ENCODE assay signal across 8 mouse cellular contexts in genomic region chr15:89179630-89179964, GRCm38 (mm10). TPM values are rescaled to one million over a fixed set of nuclear protein-coding genes. Genes with fewer than 3 reads are reported as not detected.
A peak's percentile ranks its signal among the peaks of the same experiment; 100 is the strongest.
DNase-seq lines count a peak whose midpoint lies in the region; ATAC-seq and TF ChIP-seq lines count a peak whose summit lies in the region.

No protein-coding gene starts in this region.

- no peak for DNase-seq in heart, adult 8-10 months (ENCODE audit: low spot score)
- DNase-seq in forebrain, postnatal 0 days, result no peak
- no peak for DNase-seq in liver, postnatal 0 days
- DNase-seq in cerebellum, postnatal 4 days (ENCODE audit: low spot score in 2 of 2), result no peak
- no peak for DNase-seq in adrenal gland, adult 8-10 months

- H3K36me3 ChIP-seq in heart, embryonic 11.5 days (ENCODE audit: control insufficient read depth, insufficient read depth, low read length), result no peaks in the 10 kb centered on the region
- no peaks in the 10 kb centered on the region for H3K36me3 ChIP-seq in ES-Bruce4 (ENCODE audit: control insufficient read depth, insufficient read depth, low read length, poor library complexity, severe bottlenecking)
- peaks cover 4% of the 10 kb centered on the region; the same call in 1 of the 2 replicates for H3K36me3 ChIP-seq in forebrain, postnatal 0 days (ENCODE audit: insufficient read depth)
- no peaks in the 10 kb centered on the region for H3K36me3 ChIP-seq in liver, postnatal 0 days (replicated peaks; ENCODE audit: insufficient read depth, low read length)

- H3K4me1 ChIP-seq in heart, embryonic 11.5 days (ENCODE audit: control insufficient read depth, insufficient read depth, low read length), result peaks cover 62% of the 10 kb centered on the region
- peaks cover 14% of the 10 kb centered on the region for H3K4me1 ChIP-seq in ES-Bruce4 (ENCODE audit: control insufficient read depth, insufficient read depth, low read length)
- peaks cover 31% of the 10 kb centered on the region for H3K4me1 ChIP-seq in forebrain, postnatal 0 days (ENCODE audit: insufficient read depth)
- peaks cover 55% of the 10 kb centered on the region for H3K4me1 ChIP-seq in liver, postnatal 0 days (ENCODE audit: insufficient read depth)

- peak overlapping the region; percentile 87 for H3K27ac ChIP-seq in heart, embryonic 11.5 days (ENCODE audit: low read depth, low read length)
- peak overlapping the region; percentile 68 for H3K27ac ChIP-seq in ES-Bruce4 (ENCODE audit: insufficient read depth, low read length)
- peak overlapping the region; percentile 90 for H3K27ac ChIP-seq in forebrain, postnatal 0 days (ENCODE audit: low read depth, low read length)
- peak overlapping the region; percentile 98 for H3K27ac ChIP-seq in liver, postnatal 0 days (ENCODE audit: low read depth)

- H3K9me3 ChIP-seq in heart, embryonic 11.5 days (replicated peaks; ENCODE audit: control insufficient read depth, low read length), result no peaks in the 10 kb centered on the region
- no peaks in the 10 kb centered on the region for H3K9me3 ChIP-seq in ES-Bruce4 (replicated peaks; ENCODE audit: control insufficient read depth, insufficient read depth, low read length, poor library complexity, severe bottlenecking)
- no peaks in the 10 kb centered on the region for H3K9me3 ChIP-seq in forebrain, postnatal 0 days (ENCODE audit: low read length)
- no peaks in the 10 kb centered on the region for H3K9me3 ChIP-seq in liver, postnatal 0 days (ENCODE audit: low read length)

- TF ChIP-seq EP300 in ES-Bruce4 (IDR thresholded peaks at IDR 0.05; ENCODE audit: insufficient read depth, low read depth, low read length), result no peak
- TF ChIP-seq EP300 in liver, postnatal 0 days (IDR thresholded peaks at IDR 0.05; ENCODE audit: low read depth), result no peak

- H3K27me3 ChIP-seq in heart, embryonic 11.5 days (ENCODE audit: control insufficient read depth, insufficient read depth, low read length), result no peaks in the 10 kb centered on the region
- no peaks in the 10 kb centered on the region for H3K27me3 ChIP-seq in ES-Bruce4 (ENCODE audit: control insufficient read depth, insufficient read depth, low read length, poor library complexity, severe bottlenecking)
- H3K27me3 ChIP-seq in forebrain, postnatal 0 days (ENCODE audit: insufficient read depth, low read length), result no peaks in the 10 kb centered on the region
- H3K27me3 ChIP-seq in liver, postnatal 0 days (ENCODE audit: insufficient read depth, low read length), result peaks cover 19% of the 10 kb centered on the region

- peak overlapping the region; percentile 92 for H3K9ac ChIP-seq in heart, embryonic 11.5 days (ENCODE audit: low read depth, low read length)
- peak overlapping the region; percentile 81 for H3K9ac ChIP-seq in ES-Bruce4 (ENCODE audit: low read depth, poor library complexity, severe bottlenecking)
- peak overlapping the region; percentile 80 for H3K9ac ChIP-seq in forebrain, postnatal 0 days
- H3K9ac ChIP-seq in liver, postnatal 0 days (replicated peaks), result peak overlapping the region; percentile 74

- peak overlapping the region; percentile 83 for H3K4me3 ChIP-seq in heart, embryonic 11.5 days (ENCODE audit: low read depth, low read length)
- peak overlapping the region; percentile 88 for H3K4me3 ChIP-seq in ES-Bruce4 (ENCODE audit: low read depth, low read length)
- H3K4me3 ChIP-seq in forebrain, postnatal 0 days (ENCODE audit: low read depth, low read length), result peak overlapping the region; percentile 51
- H3K4me3 ChIP-seq in liver, postnatal 0 days (ENCODE audit: low read depth, low read length), result peak overlapping the region; percentile 71

- TF ChIP-seq POLR2A in ES-Bruce4 (IDR thresholded peaks at IDR 0.05; ENCODE audit: insufficient read depth, low read length), result no peak

- peak overlapping the region; percentile 92 for H3K4me2 ChIP-seq in heart, embryonic 11.5 days
- peak overlapping the region; percentile 86 for H3K4me2 ChIP-seq in forebrain, postnatal 0 days (ENCODE audit: low read depth)
- H3K4me2 ChIP-seq in liver, postnatal 0 days (ENCODE audit: low read depth, low read length), result peak overlapping the region; percentile 81

- no peak for TF ChIP-seq CTCF in ES-Bruce4 (IDR thresholded peaks at IDR 0.05; ENCODE audit: low read depth, low read length)
- TF ChIP-seq CTCF in forebrain, postnatal 0 days (IDR thresholded peaks at IDR 0.05; ENCODE audit: low read depth), result no peak
- no peak for TF ChIP-seq CTCF in liver, postnatal 0 days (IDR thresholded peaks at IDR 0.05; ENCODE audit: low read depth)

- WGBS in heart, embryonic 11.5 days (ENCODE audit: insufficient replicate concordance), result 8% methylated on average over 6 of the region's 6 CpGs
- 2% methylated on average over 6 of the region's 6 CpGs for WGBS in forebrain, postnatal 0 days
- 14% methylated on average over 6 of the region's 6 CpGs for WGBS in liver, postnatal 0 days (ENCODE audit: insufficient replicate concordance)

- no peak for ATAC-seq in heart, embryonic 11.5 days (replicated peaks; ENCODE audit: insufficient number of reproducible peaks, low FRiP score, low TSS enrichment)
- no peak for ATAC-seq in forebrain, postnatal 0 days
- ATAC-seq in liver, postnatal 0 days, result no peak
- ATAC-seq in inflammation-experienced regulatory T-cells, adult 6 months, result no peak

RNA-seq across cellular contexts. Expression of gene Plxnb2, which starts 1.0 kb away (rescaled TPM):
- polyA plus RNA-seq in heart, embryonic 11.5 days (2014; fragmentation: Nextera tagmentation; extraction: Ambion mirVana), result 84.6 and 95.1 TPM in 2 replicates
- 100 to 1,000 TPM in 2 of 4 experiments, 10 to 100 TPM in 2; 92.5 to 104 (median 99.6) TPM for total RNA-seq in heart, adult 8-10 months (2022)
- 86.1 and 96.7 TPM in 2 replicates for polyA plus RNA-seq in ES-Bruce4 (2011; ENCODE audit: insufficient read depth, insufficient read length, low read depth, missing spikeins)
- total RNA-seq in forebrain, postnatal 0 days (2014; rRNA removed), result 126 and 138 TPM in 2 replicates
- polyA plus RNA-seq in forebrain, postnatal 0 days (2015; fragmentation: Nextera tagmentation; extraction: Ambion mirVana), result 45.2 and 52.8 TPM in 2 replicates
- polyA plus RNA-seq in liver, postnatal 0 days (2015; fragmentation: Nextera tagmentation; extraction: Ambion mirVana), result 27.2 and 29.7 TPM in 2 replicates
- 1 to 10 TPM; 1.0 to 3.7 (median 1.7) TPM for polyA plus RNA-seq in inflammation-experienced regulatory T-cells, adult 6 months (2017; shearing (Covaris generic))
- total RNA-seq in adrenal gland, adult 8-10 months (2022), result 100 to 1,000 TPM; 153 to 177 (median 157) TPM

RNA-seq across cellular contexts. Expression of gene Dennd6b, which starts 16.7 kb away (rescaled TPM):
- 18.0 and 18.5 TPM in 2 replicates for polyA plus RNA-seq in heart, embryonic 11.5 days (2014; fragmentation: Nextera tagmentation; extraction: Ambion mirVana)
- 10 to 100 TPM in 2 of 4 experiments, 1 to 10 TPM in 2; 8.8 to 12.9 (median 11.0) TPM for total RNA-seq in heart, adult 8-10 months (2022)
- 9.1 and 10.0 TPM in 2 replicates for polyA plus RNA-seq in ES-Bruce4 (2011; ENCODE audit: insufficient read depth, insufficient read length, low read depth, missing spikeins)
- total RNA-seq in forebrain, postnatal 0 days (2014; rRNA removed), result 73.7 and 89.6 TPM in 2 replicates
- polyA plus RNA-seq in forebrain, postnatal 0 days (2015; fragmentation: Nextera tagmentation; extraction: Ambion mirVana), result 43.4 and 53.3 TPM in 2 replicates
- polyA plus RNA-seq in liver, postnatal 0 days (2015; fragmentation: Nextera tagmentation; extraction: Ambion mirVana), result 2.6 and 2.7 TPM in 2 replicates
- 10 to 100 TPM in 2 of 3 experiments, 1 to 10 TPM in 1; 3.4 to 16.7 (median 13.6) TPM for polyA plus RNA-seq in inflammation-experienced regulatory T-cells, adult 6 months (2017; shearing (Covaris generic))
- total RNA-seq in adrenal gland, adult 8-10 months (2022), result 10 to 100 TPM in 1 of 4 experiments, 1 to 10 TPM in 3; 6.9 to 13.2 (median 8.9) TPM

RNA-seq across cellular contexts. Expression of gene Mapk11, which starts 30.2 kb away (rescaled TPM):
- 3.2 and 4.2 TPM in 2 replicates for polyA plus RNA-seq in heart, embryonic 11.5 days (2014; fragmentation: Nextera tagmentation; extraction: Ambion mirVana)
- total RNA-seq in heart, adult 8-10 months (2022), result 1 to 10 TPM; 1.1 to 2.8 (median 2.7) TPM
- 9.1 and 9.3 TPM in 2 replicates for polyA plus RNA-seq in ES-Bruce4 (2011; ENCODE audit: insufficient read depth, insufficient read length, low read depth, missing spikeins)
- total RNA-seq in forebrain, postnatal 0 days (2014; rRNA removed), result 35.2 and 35.8 TPM in 2 replicates
- polyA plus RNA-seq in forebrain, postnatal 0 days (2015; fragmentation: Nextera tagmentation; extraction: Ambion mirVana), result 16.2 and 21.3 TPM in 2 replicates
- 0.66 and 0.81 TPM in 2 replicates for polyA plus RNA-seq in liver, postnatal 0 days (2015; fragmentation: Nextera tagmentation; extraction: Ambion mirVana)
- polyA plus RNA-seq in inflammation-experienced regulatory T-cells, adult 6 months (2017; shearing (Covaris generic)), result 10 to 100 TPM in 2 of 3 experiments, 1 to 10 TPM in 1; 8.2 to 23.6 (median 21.4) TPM
- total RNA-seq in adrenal gland, adult 8-10 months (2022), result 1 to 10 TPM; 4.6 to 7.7 (median 6.3) TPM

RNA-seq across cellular contexts. Expression of gene Ppp6r2, which starts 31.8 kb away (rescaled TPM):
- polyA plus RNA-seq in heart, embryonic 11.5 days (2014; fragmentation: Nextera tagmentation; extraction: Ambion mirVana), result 20.5 and 23.5 TPM in 2 replicates
- 10 to 100 TPM; 82.1 to 87.5 (median 84.7) TPM for total RNA-seq in heart, adult 8-10 months (2022)
- 13.3 and 14.3 TPM in 2 replicates for polyA plus RNA-seq in ES-Bruce4 (2011; ENCODE audit: insufficient read depth, insufficient read length, low read depth, missing spikeins)
- total RNA-seq in forebrain, postnatal 0 days (2014; rRNA removed), result 252 and 296 TPM in 2 replicates
- 70.0 and 77.2 TPM in 2 replicates for polyA plus RNA-seq in forebrain, postnatal 0 days (2015; fragmentation: Nextera tagmentation; extraction: Ambion mirVana)
- 13.9 and 18.1 TPM in 2 replicates for polyA plus RNA-seq in liver, postnatal 0 days (2015; fragmentation: Nextera tagmentation; extraction: Ambion mirVana)
- polyA plus RNA-seq in inflammation-experienced regulatory T-cells, adult 6 months (2017; shearing (Covaris generic)), result 10 to 100 TPM; 21.5 to 33.7 (median 30.1) TPM
- total RNA-seq in adrenal gland, adult 8-10 months (2022), result 10 to 100 TPM; 46.8 to 89.2 (median 66.8) TPM

RNA-seq across cellular contexts. Expression of gene Mapk12, which starts 39.1 kb away (rescaled TPM):
- polyA plus RNA-seq in heart, embryonic 11.5 days (2014; fragmentation: Nextera tagmentation; extraction: Ambion mirVana), result 20.7 and 24.6 TPM in 2 replicates
- 10 to 100 TPM; 21.1 to 31.4 (median 28.0) TPM for total RNA-seq in heart, adult 8-10 months (2022)
- polyA plus RNA-seq in ES-Bruce4 (2011; ENCODE audit: insufficient read depth, insufficient read length, low read depth, missing spikeins), result 33.2 and 38.2 TPM in 2 replicates
- total RNA-seq in forebrain, postnatal 0 days (2014; rRNA removed), result 1.8 and 3.4 TPM in 2 replicates
- 2.0 and 2.8 TPM in 2 replicates for polyA plus RNA-seq in forebrain, postnatal 0 days (2015; fragmentation: Nextera tagmentation; extraction: Ambion mirVana)
- 2.1 and 2.4 TPM in 2 replicates for polyA plus RNA-seq in liver, postnatal 0 days (2015; fragmentation: Nextera tagmentation; extraction: Ambion mirVana)
- 1 to 10 TPM in 2 of 3 experiments, under 1 TPM in 1; 0.50 to 3.6 (median 2.8) TPM for polyA plus RNA-seq in inflammation-experienced regulatory T-cells, adult 6 months (2017; shearing (Covaris generic))
- total RNA-seq in adrenal gland, adult 8-10 months (2022), result 10 to 100 TPM; 10.5 to 22.7 (median 14.3) TPM
